Mouse (Mus musculus) small intestine, adult 2 months (tissue): ENCODE measurements around the gene Bhlhe23. TPM values are rescaled to one million over a fixed set of nuclear protein-coding genes. Genes with fewer than 3 reads are reported as not detected.

Experiments
- H3K27ac ChIP-seq: fragments of 200-500 bp; 2 replicates; pipeline ENCODE4 v1.5.1; 2012; ENCODE audit warnings: low read depth, low read length, control low read depth, inconsistent platforms; ENCODE audit not compliant: insufficient read depth
- H3K27me3 ChIP-seq: fragments of 200-500 bp; 2 replicates; pipeline ENCODE4 v1.6.1; 2012; ENCODE audit warnings: mild to moderate bottlenecking, moderate library complexity, low read length, inconsistent platforms; ENCODE audit not compliant: control insufficient read depth, insufficient read depth
- H3K36me3 ChIP-seq: fragments of 200-500 bp; 2 replicates; pipeline ENCODE4 v1.6.1; 2012; ENCODE audit warnings: mild to moderate bottlenecking, low read length, control low read depth, inconsistent platforms; ENCODE audit not compliant: control insufficient read depth, insufficient read depth
- H3K4me1 ChIP-seq: fragments of 200-500 bp; 2 replicates; pipeline ENCODE4 v1.6.1; 2012; ENCODE audit warnings: low read length, inconsistent platforms, mixed read lengths; ENCODE audit not compliant: control insufficient read depth, insufficient read depth, insufficient read length
- H3K4me3 ChIP-seq: fragments of 200-500 bp; 2 replicates; pipeline ENCODE4 v1.5.1; 2012; ENCODE audit warnings: low read depth, mild to moderate bottlenecking, control low read depth, inconsistent platforms, low read length, moderate library complexity
- CTCF ChIP-seq: fragments of 200-500 bp; IDR thresholded peaks from 2 replicates; pipeline ENCODE4 v1.5.1; 2012; ENCODE audit warnings: low read depth, mild to moderate bottlenecking, control low read depth, inconsistent platforms, low read length, moderate library complexity, mixed read lengths; ENCODE audit not compliant: insufficient replicate concordance, insufficient read length; ENCODE audit errors: extremely low read depth
- POLR2A ChIP-seq: fragments of 200-500 bp; IDR thresholded peaks from 2 replicates; pipeline ENCODE4 v1.6.1; 2012; ENCODE audit warnings: low read depth, mild to moderate bottlenecking, control low read depth, inconsistent platforms, low read length, moderate library complexity
- WGBS: fragments of 180-500 bp; shearing (Covaris S2); methylation state at CpG from one replicate; pipeline ENCODE4 v1.1.7; 2018; 5-methylcytosine and 5-hydroxymethylcytosine counted together
- polyA plus RNA-seq: library from polyadenylated mRNA; depleted of rRNA; stranded (reverse); fragments of >200 nt; gene quantifications from 2 replicates; pipeline ENCODE4 v1.2.3, GENCODE M21; 2012; rRNA removed

Bhlhe23 gene
- polyA plus RNA-seq, 1 experiment = not detected

GRCm38 (mm10) chr2:180725414-180725778, 51.3 kb downstream of the Bhlhe23 start:
- Histone ChIP-seq H3K4me1 (peaks cover 12% of the 10 kb centered on the region), H3K27me3 (no peaks in the 10 kb centered on the region), H3K4me3 (peak overlapping the region; percentile 59), H3K36me3 (peaks cover 27% of the 10 kb centered on the region), H3K27ac (no peak overlapping the region)
- WGBS = 4% methylated on average over 6 of the region's 6 CpGs
- TF ChIP-seq CTCF (no peak), POLR2A (no peak)

GRCm38 (mm10) chr2:180724585-180725413, 51.9 kb downstream of the Bhlhe23 start, which contains the start of gene Slc17a9:
Slc17a9 (plus strand) TSS chr2:180725263.
- Histone ChIP-seq H3K4me3 (peak within 1 kb of the TSS; percentile 59), H3K27me3 (no peaks in the 10 kb centered on the region), H3K27ac (0 out of 2 replicates have a peak within 1 kb of the TSS, but pooled peaks have one; percentile 18), H3K4me1 (peaks cover 12% of the 10 kb centered on the region), H3K36me3 (peaks cover 32% of the 10 kb centered on the region)
- TF ChIP-seq POLR2A (no peak), CTCF (no peak)
- WGBS = 3% methylated on average over 18 of the region's 18 CpGs

Other genes with a start within 250 kb of the Bhlhe23 start
- gene Mrgbp, start 195.6 kb downstream of the Bhlhe23 start, polyA plus RNA-seq = 8.5 and 16.1 TPM in 2 replicates
- gene Ogfr, start 187.7 kb downstream of the Bhlhe23 start, polyA plus RNA-seq = 23.3 and 62.6 TPM in 2 replicates
- 0.52 and 1.2 TPM in 2 replicates for gene Col9a3, start 179.1 kb downstream of the Bhlhe23 start, polyA plus RNA-seq
- not detected in 2 replicates for gene Tcfl5, start 134.2 kb downstream of the Bhlhe23 start, polyA plus RNA-seq
- gene Dido1, start 66.9 kb downstream of the Bhlhe23 start, polyA plus RNA-seq = 4.5 and 7.3 TPM in 2 replicates
- gene Gid8, start 66.8 kb downstream of the Bhlhe23 start, polyA plus RNA-seq = 9.2 and 20.3 TPM in 2 replicates
- 13.4 and 15.8 TPM in 2 replicates for gene Slc17a9, start 51.6 kb downstream of the Bhlhe23 start, polyA plus RNA-seq
- 7.0 and 12.0 TPM in 2 replicates for gene Ythdf1, start 144.0 kb upstream of the Bhlhe23 start, polyA plus RNA-seq
- gene Birc7, start 152.1 kb upstream of the Bhlhe23 start, polyA plus RNA-seq = not detected in 2 replicates
- gene Nkain4, start 177.8 kb upstream of the Bhlhe23 start, polyA plus RNA-seq = 2.1 and 4.8 TPM in 2 replicates
- gene Arfgap1, start 190.3 kb upstream of the Bhlhe23 start, polyA plus RNA-seq = 30.2 and 47.9 TPM in 2 replicates
- 1.5 and 2.9 TPM in 2 replicates for gene Col20a1, start 209.6 kb upstream of the Bhlhe23 start, polyA plus RNA-seq